9 mouse cellular contexts compared by ENCODE assay signal in genomic region chr19:45216240-45216639, GRCm38 (mm10). TPM values are rescaled to one million over a fixed set of nuclear protein-coding genes. Genes with fewer than 3 reads are reported as not detected.
DNase-seq lines count a peak whose midpoint lies in the region; ATAC-seq and TF ChIP-seq lines count a peak whose summit lies in the region.
"Had no signal": no experiment of that assay in that cellular context is flagged by ENCODE, and none has a peak within 500 bp of the region (broad histone marks: within the 10 kb centered on the region; RNA-seq: fewer than 3 reads in every experiment).

No protein-coding gene starts in this region.

- H3K4me3 ChIP-seq in lung, embryonic 16.5 days (ENCODE audit: low read length), result no peak overlapping the region

- POLR2A ChIA-PET in Patski (lab: Charles Lee), result no interaction called here

- peak; percentile 91 for DNase-seq in heart, adult 11 months
- DNase-seq in heart, postnatal 25 days (ENCODE audit: low spot score), result no peak
- DNase-seq in 3T3-L1 (ENCODE audit: low read depth, low spot score) (peak; percentile 76), Patski (ENCODE audit: low read depth, low spot score) (no peak)
- peak; percentile 39 for DNase-seq in gastrocnemius, postnatal 14 days
- no peak for DNase-seq in ovary, postnatal 14 days (ENCODE audit: low spot score)
- no peak for DNase-seq in frontal cortex, postnatal 10 days (ENCODE audit: low spot score in 2 of 2)

- intact Hi-C loops in heart, postnatal 25 days (cut with DNase I), result loop anchor here (1.0 kb wide), 1 partner anchor 39 kb away; no protein-coding TSS in a partner anchor
- intact Hi-C loops in gastrocnemius, postnatal 14 days (cut with DNase I; ENCODE audit: low total_unique reads), result no loop called here

- CTCF ChIA-PET in Patski (lab: Charles Lee), result interaction anchor here (0.9 to 1.7 kb wide), 6 partner anchors 37 to 329 kb away, joined by 3 to 5 read pairs (median 3); no protein-coding TSS in a partner anchor

- no peaks in the 10 kb centered on the region for H3K36me3 ChIP-seq in lung, embryonic 16.5 days (ENCODE audit: control insufficient read depth, insufficient read depth, low read length)

- H3K4me2 ChIP-seq in lung, embryonic 16.5 days (ENCODE audit: low read depth, low read length), result no peak overlapping the region

- TF ChIP-seq CTCF in Patski (IDR thresholded peaks at IDR 0.05), result peak; percentile 85

- no peak overlapping the region for H3K9ac ChIP-seq in lung, embryonic 16.5 days (ENCODE audit: low read length)

- 2% methylated on average over 9 of the region's 9 CpGs for WGBS in lung, embryonic 16.5 days

- H3K9me3 ChIP-seq in lung, embryonic 16.5 days (ENCODE audit: control insufficient read depth, low read length), result no peaks in the 10 kb centered on the region

- H3K27me3 ChIP-seq in Patski, result peaks cover 29% of the 10 kb centered on the region
- peaks cover under 1% of the 10 kb centered on the region; the same call in 1 of the 2 replicates for H3K27me3 ChIP-seq in lung, embryonic 16.5 days (ENCODE audit: control insufficient read depth, insufficient read depth, low read depth, low read length)

- no peak overlapping the region for H3K27ac ChIP-seq in lung, embryonic 16.5 days (ENCODE audit: low read length)

- in situ Hi-C loops in Patski (cut with MboI; ENCODE audit: low pct_unique_long_range_greater_than_20kb), result loop anchor here (5.0 kb wide), 2 partner anchors 44 to 331 kb away; no protein-coding TSS in a partner anchor

- ATAC-seq in Patski, result peak; percentile 29
- ATAC-seq in lung, embryonic 16.5 days (ENCODE audit: low read depth), result peak; percentile 15; the same call in 1 of the 2 replicates

- peaks cover 4% of the 10 kb centered on the region for H3K4me1 ChIP-seq in lung, embryonic 16.5 days (replicated peaks; ENCODE audit: control insufficient read depth, insufficient read depth, low read length)

RNA-seq across cellular contexts. Expression of gene Lbx1, which starts 19.4 kb away (rescaled TPM):
- under 1 TPM in 1 of 2 experiments, not detected in 1; 0.29 TPM for total RNA-seq in heart, postnatal 25 days (2021)
- polyA plus RNA-seq in Patski (2021), result not detected
- 10 to 100 TPM; 32.2 to 38.1 TPM for total RNA-seq in gastrocnemius, postnatal 14 days (2021)
- polyA plus RNA-seq in lung, embryonic 16.5 days (2015; fragmentation: Nextera tagmentation; extraction: Ambion mirVana), result not detected in 2 replicates
- total RNA-seq: layer of hippocampus, postnatal 10 days had no signal

Comparison
In these comparisons a context has a peak if more than half of its experiments do, and no peak if none do; other contexts are left out.
1. DNase-seq: peak in heart, adult 11 months (single experiment), 3T3-L1 (single experiment) and gastrocnemius, postnatal 14 days (single experiment); none in heart, postnatal 25 days (single experiment), Patski (single experiment), ovary, postnatal 14 days (single experiment) and frontal cortex, postnatal 10 days (0 of 2).
2. RNA of gene Lbx1, which starts 19.4 kb away (total RNA-seq): 32.2 to 38.1 TPM in gastrocnemius, postnatal 14 days; 0.29 TPM in heart, postnatal 25 days; every median in the first group is over 10 times any median in the second.